Mouse (Mus musculus) monocyte, adult 2 months (primary cell): ENCODE measurements at regions not wholly inside any gene's neighbourhood (a gene's known extent, or its start where the extent isn't known, plus 50 kb on each side); places are given as distances from the start of the nearest gene placed in this dataset.
"Not testable (repeated sequence)": the region's sequence is repeated elsewhere in the genome, so short reads cannot be mapped to it uniquely, and the experiment has no call there.

ENCODE experiments used
- DNase-seq, 2 experiments: peaks; one replicate each; pipeline ENCODE4 v3.0.0; 2022; ENCODE audit warnings: low spot score in 2 of 2, low read depth in 1 of 2

DNA sequence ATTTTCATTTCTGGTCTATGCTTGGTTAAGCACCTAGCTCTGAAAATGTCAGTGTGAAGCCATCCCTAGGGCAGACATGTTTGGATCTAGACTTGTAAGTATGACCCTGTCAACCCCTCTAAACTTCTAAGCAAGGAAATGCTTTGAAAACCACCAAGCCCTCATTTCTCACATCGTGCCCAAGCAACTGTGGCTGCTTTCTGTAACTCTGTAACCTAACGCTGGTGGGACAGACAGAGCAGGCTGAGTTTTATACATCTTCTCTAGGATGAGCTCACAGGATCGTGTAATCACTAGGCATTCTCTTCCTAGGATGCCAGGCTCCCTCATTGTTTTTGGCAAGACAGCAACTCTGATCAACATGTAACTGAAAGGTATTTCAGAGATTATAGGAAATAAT, 309.6 kb upstream of the Pkdcc start:
- no peak for DNase-seq

DNA sequence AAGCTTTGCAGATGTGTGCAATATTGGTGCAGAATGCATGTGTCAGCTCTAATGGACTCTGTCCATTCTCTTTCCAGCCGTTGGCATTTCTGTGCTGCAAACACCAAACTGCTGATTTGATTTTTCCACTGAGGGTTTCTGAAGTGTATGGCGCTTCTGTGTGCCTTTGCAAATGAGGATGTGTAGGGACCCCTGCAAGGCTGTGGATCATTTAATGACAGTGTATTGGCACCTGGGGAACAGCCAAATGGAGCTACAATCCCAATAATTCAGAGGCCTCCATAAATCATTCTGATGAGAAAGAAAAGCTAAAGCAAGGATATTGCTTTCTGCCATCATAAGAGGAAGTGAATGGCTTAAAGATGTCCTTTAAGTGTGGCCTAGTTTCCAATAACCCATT, 305.9 kb upstream of the Pkdcc start:
- no peak for DNase-seq

GRCm38 (mm10) chr17:82922986-82923385, 292.1 kb upstream of the Pkdcc start:
- DNase-seq, result not testable (repeated sequence)

- DNase-seq, result no peak
These were observed 289.3 kb upstream of the Pkdcc start for GRCm38 (mm10) chr17:82925751-82926150.

DNA sequence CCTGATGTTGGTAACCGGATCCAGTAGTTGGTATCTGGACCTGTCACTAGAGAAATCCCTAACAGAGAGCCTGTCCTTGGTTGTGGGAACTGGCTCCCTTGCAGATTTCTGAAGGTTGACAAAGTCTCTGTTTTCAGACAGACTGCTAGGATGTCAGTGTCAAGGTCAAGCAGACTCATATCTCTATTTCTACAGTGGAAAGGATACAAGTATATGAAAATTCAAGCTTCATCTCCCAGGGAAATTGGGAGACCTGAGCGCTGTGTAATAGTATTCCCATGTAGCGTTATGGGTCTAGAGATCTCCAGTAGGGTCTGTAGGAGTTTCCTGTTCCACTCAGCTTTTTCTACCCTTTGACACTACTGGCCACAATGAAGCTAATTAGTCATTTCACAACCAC, 287.4 kb upstream of the Pkdcc start:
- DNase-seq, result no peak

DNA sequence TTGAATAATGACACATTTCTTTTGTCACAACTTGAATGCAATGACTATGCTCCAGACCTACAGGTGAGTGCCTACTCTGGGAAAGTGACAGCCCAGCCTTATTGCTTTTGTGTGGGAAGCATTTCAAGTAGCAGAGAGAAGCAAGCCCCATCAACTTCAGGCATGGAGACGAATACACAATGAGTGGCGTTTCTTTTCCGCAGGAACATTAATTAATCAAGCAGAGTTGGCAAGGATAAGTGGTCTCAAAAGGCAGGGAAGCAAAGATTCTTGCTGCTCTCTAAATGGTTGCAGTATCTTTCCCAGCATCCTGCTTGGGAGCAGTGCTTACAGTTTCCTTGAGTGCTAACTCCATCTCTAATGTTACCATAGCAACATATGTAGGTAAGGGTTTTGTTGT, 285.6 kb upstream of the Pkdcc start:
- DNase-seq, result no peak

DNA sequence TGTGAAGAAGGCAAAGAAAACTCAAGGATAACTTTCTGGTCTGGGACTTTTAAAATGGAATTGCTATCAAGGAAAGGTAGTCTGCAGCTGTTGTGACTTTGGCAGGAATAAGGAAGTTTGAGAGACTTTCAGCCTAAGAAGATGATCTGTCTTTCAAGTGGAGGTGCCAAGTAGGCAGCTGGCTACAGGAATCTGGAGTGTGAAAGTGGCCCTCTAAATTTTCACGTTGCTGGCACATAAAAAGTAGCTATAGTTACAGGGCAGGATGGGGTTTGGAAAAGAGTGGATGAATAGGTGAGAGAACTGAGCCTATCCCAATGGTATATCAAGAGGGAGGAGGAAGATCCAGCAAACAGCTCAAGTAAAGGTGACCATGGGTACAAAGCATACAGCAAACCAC, 284.4 kb upstream of the Pkdcc start:
- no peak for DNase-seq

GRCm38 (mm10) chr17:82931476-82931875, 283.6 kb upstream of the Pkdcc start:
- DNase-seq, result no peak

GRCm38 (mm10) chr17:82936836-82937235, 278.3 kb upstream of the Pkdcc start:
- DNase-seq, result no peak

GRCm38 (mm10) chr17:82946083-82946482, 269.0 kb upstream of the Pkdcc start:
- no peak for DNase-seq

DNA sequence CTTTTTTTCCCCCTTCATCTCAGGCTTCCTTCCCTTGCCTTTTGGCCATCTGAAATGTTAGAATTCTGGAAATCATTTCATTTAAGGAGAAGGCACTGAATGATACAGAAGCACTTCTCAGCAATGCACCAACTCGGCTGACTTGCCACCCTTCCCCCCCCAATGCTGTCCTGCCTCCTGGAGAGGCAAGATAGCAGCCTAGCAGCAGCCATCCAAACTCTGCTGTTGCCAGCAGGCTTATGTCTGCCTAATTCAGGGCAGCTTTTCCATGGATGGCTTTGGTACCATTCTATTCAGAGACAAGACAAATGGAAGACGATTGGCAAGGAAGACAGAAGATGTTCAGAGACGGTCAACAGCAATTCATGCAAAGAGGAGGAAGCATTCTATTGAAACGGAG, 265.3 kb upstream of the Pkdcc start:
- no peak for DNase-seq

DNA sequence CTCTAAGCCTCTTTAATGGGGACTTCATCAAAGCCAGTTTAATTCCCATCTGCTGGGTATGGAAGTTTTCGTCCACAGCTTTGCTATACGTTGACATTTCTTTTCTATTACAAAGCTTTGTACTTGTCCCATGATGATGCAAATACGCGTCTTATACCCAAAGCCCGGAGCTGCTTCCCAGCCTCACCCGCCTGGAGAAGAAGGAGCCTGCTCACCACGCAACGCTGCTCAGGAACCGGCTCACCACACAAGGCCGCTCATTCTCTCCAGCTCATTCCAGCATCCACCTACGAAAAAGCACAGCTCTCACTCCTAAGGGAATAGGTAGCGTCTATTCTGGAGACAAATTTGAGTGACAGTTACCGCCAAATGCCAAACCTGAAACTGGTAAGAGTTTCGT, 264.8 kb upstream of the Pkdcc start:
- DNase-seq, result no peak

DNA sequence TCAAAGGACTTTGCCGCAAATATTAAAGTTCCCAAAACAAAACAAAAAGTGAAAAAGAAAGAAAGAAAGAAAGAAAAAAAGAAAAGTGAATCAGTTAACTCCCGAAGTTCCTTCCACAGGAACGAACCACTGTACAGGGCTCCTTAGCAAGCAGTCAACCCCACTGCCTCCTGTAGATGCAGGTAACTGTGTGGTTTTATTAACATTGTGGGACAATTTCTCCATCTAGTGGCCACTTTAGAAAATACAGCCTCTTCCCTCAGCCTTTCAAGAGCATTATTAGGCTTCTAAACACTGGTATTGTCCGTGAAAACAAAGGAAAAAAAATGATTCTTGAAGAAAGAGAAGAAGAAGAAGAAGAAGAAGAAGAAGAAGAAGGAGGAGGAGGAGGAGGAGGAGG, 257.7 kb upstream of the Pkdcc start:
- no peak for DNase-seq

DNA sequence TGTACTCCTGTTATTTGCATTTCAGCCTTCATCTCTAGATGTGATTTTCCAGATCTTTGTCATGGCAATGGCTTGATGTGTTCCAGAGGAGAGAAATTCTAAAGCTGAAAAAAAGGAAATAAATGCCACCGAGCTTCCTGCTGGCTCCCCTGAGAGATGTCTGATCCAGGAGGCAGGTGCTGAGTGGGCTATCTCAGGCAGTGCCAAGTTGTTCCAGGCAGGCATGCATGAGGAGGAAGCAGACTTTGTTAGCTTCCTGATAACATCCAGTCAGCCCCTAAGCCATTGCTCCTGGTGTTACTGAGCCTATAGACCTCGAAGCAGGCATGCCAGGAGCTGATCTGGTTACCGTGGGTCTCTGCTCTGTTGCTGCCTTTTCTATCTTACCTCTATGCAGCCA, 251.7 kb upstream of the Pkdcc start:
- no peak for DNase-seq

GRCm38 (mm10) chr17:82999710-83000109, 215.4 kb upstream of the Pkdcc start:
- DNase-seq, result no peak

DNA sequence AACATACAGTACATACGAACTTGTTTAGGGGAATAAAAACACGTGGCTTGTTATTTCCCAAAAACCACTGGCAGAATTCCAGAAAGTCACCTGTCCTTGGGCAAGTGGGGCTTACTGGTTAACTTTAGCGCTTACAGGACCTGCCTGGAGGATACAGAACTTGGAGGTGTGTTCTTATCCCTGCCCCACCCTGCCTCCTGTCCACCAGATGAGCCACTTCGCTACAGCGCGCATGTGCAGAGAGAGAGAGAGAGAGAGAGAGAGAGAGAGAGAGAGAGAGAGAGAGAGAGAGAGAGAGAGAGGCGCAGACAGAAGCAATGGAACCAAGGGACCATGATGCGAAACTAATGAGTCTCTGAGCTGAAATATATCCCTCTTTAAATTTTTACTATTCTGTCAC, 214.7 kb upstream of the Pkdcc start:
- DNase-seq, result no peak

DNA sequence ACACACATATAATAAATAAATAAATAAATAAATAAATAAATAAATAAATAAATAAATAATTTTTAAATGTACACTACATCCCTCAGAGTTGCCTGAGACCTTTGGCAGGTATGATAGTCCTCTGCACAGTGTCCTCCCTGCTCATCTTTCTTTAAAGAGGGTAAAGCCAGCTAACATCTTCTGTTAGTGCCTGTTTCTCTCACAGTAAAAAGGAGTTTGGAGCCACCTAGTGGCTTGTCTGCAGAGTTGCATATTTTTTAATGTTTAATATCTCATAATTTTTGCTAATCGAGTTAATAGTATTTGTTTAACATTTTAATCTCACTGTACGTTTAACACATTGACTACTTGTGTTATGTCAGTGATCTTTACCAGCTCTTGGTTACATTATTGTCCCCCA, 213.5 kb upstream of the Pkdcc start:
- no peak for DNase-seq

- DNase-seq, result no peak
These were observed 204.2 kb upstream of the Pkdcc start for GRCm38 (mm10) chr17:83010845-83011244.

DNA sequence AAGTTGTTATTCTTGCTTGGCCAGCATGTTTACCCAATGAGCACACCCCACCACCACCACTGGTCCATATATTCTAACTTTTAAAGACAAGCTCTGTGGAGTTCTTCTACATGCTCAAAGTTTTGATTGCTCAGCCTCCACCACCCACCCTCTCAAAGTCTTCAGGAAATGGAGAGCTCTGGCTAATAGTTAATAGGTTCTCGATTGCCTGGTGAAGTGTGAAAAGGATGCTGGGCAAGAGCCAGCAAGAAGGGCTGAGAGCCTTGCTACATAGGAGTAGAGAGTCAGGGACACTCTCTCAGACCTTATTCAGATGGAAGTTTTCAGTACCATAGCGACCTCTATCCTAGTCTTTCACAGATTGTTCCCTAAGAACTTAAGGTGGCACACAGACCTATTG, 199.4 kb upstream of the Pkdcc start:
- no peak for DNase-seq

GRCm38 (mm10) chr17:83016936-83017335, 198.2 kb upstream of the Pkdcc start:
- DNase-seq, result no peak

DNA sequence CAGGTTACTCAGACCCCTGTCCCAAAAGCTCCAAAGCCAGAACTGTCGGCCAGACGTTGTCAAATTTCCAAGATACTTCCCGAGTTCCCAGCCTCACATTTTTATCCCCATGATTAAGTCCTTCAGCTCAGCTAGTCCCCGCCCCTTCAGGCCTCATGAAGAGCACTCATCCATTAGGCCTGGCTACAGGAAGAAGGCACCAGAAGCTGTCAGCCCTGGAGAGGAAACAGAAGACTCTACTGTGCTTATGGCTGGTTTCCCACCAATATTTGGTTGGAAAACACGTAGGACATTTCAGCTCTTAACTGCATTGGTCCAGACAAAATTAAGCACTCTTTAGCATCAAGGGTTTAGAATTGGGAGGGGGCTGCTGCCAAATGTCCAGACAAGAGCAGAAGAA, 195.8 kb upstream of the Pkdcc start:
- no peak for DNase-seq

- DNase-seq, result no peak
These were observed 194.5 kb upstream of the Pkdcc start for GRCm38 (mm10) chr17:83020576-83020975.

GRCm38 (mm10) chr17:83025340-83025816, 189.7 kb upstream of the Pkdcc start:
- peak; percentile 16 to 57 for DNase-seq

GRCm38 (mm10) chr17:83034914-83035573, 180.0 kb upstream of the Pkdcc start:
- DNase-seq, result no peak
